Mouse (Mus musculus) B cell, adult (primary cell): ENCODE data around the gene Olfr1204. TPM values are rescaled to one million over a fixed set of nuclear protein-coding genes. Genes with fewer than 3 reads are reported as not detected.

Experiments
- total RNA-seq: library from RNA; stranded (reverse); gene quantifications from 4 replicates; pipeline ENCODE4 v1.2.4, GENCODE M21; 2023; ENCODE audit not compliant: inconsistent age

Gene Olfr1204
- not detected in 4 replicates for total RNA-seq

DNA sequence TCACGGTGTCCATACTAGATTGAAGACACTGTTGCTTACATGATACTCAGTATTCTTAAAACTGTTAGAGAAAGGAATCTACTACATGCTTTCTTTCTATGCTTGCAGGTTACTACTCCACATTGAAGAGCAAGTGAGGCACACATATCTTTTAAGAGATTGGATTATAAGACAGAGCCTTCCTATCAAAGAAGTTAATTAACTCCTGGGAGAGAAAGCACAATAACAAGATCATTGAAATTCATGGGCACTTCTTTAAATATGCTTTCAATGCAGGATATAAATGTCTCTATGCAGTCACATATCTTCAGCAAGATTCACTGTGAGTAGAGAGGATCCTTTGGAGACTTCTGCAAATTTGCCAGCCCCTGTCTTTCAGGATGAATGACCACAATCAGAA, at the start of gene Olfr1204:
TSS of gene Olfr1204 (plus strand) at position 301 of the 400 bp plus-strand sequence.

DNA sequence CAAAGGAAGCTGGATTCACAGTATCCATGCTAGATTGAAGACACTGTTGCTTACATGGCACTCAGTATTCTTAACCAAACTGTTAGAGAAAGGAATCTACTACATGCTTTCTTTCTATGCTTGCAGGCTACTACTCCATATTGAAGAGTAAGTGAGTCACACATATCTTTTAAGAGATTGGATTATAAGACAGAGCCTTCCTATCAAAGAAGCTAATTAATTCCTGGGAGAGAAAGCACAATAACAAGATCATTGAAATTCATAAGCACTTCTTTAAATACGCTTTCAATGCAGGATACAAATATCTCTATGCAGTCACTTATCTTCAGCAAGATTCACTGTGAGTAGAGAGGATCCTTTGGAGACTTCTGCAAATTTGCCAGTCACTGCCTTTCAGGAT, 34.9 kb upstream of the Olfr1204 start, which contains the start of gene Olfr1202:
TSS of gene Olfr1202 (plus strand) at position 301 of the 400 bp plus-strand sequence.

DNA sequence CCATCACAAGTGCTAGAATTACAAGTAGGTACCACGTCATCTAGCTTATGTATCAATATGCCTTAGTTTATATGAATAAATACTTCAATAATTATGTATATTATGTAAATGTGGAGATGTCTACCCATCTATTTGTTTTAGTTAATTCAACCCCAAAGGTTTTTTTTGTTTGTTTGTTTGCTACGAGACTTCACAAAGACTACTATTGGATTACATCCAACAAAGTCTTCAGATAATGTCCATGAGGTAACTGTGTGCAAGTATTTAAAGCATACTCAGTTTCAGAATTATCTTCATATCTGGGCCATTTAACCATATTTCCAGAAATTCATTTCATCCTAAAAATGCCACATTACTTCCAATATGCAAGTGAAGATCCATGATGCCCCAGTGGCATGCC, 19.7 kb upstream of the Olfr1204 start, which contains the start of gene Olfr1205:
TSS of gene Olfr1205 (plus strand) at position 301 of the 400 bp plus-strand sequence.

DNA sequence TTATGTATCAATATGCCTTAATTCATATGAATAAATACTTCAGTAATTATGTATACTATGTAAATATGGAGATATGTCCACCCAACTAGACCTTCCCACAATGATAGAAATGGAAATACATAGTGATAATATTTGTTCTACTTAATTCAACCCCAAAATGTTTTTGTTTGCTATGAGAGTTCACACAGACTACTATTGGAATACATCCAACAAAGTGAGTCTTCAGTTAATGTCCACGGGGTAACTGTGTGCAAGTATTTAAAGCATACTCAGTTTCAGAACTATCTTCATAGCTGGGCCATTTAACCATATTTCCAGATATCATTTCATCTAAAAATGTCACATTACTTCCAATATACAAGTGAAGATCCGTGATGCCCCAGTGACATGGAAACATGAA, 13.8 kb downstream of the Olfr1204 start, which contains the start of gene Olfr1206:
TSS of gene Olfr1206 (plus strand) at position 301 of the 400 bp plus-strand sequence.

DNA sequence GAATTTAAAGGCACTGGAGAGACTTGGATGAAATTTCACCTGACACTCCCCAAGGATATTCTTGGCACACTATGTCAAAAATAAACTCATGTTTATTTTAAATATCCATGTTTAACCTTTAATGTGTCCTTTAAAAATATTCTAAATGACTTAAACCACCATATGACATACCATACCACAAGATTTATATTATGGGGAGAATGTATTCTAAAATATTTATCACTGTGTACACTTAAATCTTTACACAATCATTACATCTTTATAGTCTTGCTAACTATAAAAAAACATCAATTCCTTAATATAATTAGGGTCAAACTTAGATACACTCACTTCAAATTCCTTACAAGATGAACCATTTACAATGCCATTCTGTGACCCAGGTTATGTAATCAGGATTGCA, 53.1 kb downstream of the Olfr1204 start, which contains the start of gene Olfr1208:
TSS of gene Olfr1208 (minus strand) at position 101 of the 400 bp plus-strand sequence.

Other genes with a start within 250 kb of the Olfr1204 start
- gene Olfr1191-ps1, start 208.8 kb upstream of the Olfr1204 start, total RNA-seq, result 0.15 to 0.26 TPM (median 0.16 TPM) in 3 of 4 replicates, not detected in the other
- gene Olfr1192-ps1, start 200.8 kb upstream of the Olfr1204 start, total RNA-seq, result not detected in 4 replicates
- gene Olfr1193, start 173.7 kb upstream of the Olfr1204 start, total RNA-seq, result not detected in 4 replicates
- gene Olfr1195, start 160.1 kb upstream of the Olfr1204 start, total RNA-seq, result not detected in 4 replicates
- not detected in 4 replicates for gene Olfr1196, start 144.7 kb upstream of the Olfr1204 start, total RNA-seq
- gene Olfr1197, start 116.9 kb upstream of the Olfr1204 start, total RNA-seq, result not detected in 4 replicates
- gene Olfr1198, start 97.9 kb upstream of the Olfr1204 start, total RNA-seq, result not detected in 4 replicates
- gene Olfr1199, start 88.8 kb upstream of the Olfr1204 start, total RNA-seq, result not detected in 4 replicates
- not detected in 4 replicates for gene Olfr1200, start 78.8 kb upstream of the Olfr1204 start, total RNA-seq
- not detected in 4 replicates for gene Olfr1201, start 56.3 kb upstream of the Olfr1204 start, total RNA-seq
- not detected in 4 replicates for gene Olfr1202, start 34.8 kb upstream of the Olfr1204 start, total RNA-seq
- gene Olfr1205, start 19.6 kb upstream of the Olfr1204 start, total RNA-seq, result not detected in 4 replicates
- gene Olfr1206, start 13.9 kb downstream of the Olfr1204 start, total RNA-seq, result not detected in 4 replicates
- gene Olfr1208, start 53.0 kb downstream of the Olfr1204 start, total RNA-seq, result not detected in 4 replicates
- gene Olfr1209, start 65.9 kb downstream of the Olfr1204 start, total RNA-seq, result not detected in 4 replicates
- gene Olfr1211, start 88.8 kb downstream of the Olfr1204 start, total RNA-seq, result not detected in 4 replicates
- not detected in 4 replicates for gene Olfr1212, start 104.7 kb downstream of the Olfr1204 start, total RNA-seq
- not detected in 4 replicates for gene Gm13762, start 131.0 kb downstream of the Olfr1204 start, total RNA-seq
- gene Olfr1214, start 143.4 kb downstream of the Olfr1204 start, total RNA-seq, result not detected in 4 replicates
- gene Olfr1215, start 157.7 kb downstream of the Olfr1204 start, total RNA-seq, result not detected in 4 replicates
- not detected in 4 replicates for gene Olfr1216, start 169.0 kb downstream of the Olfr1204 start, total RNA-seq
- gene Olfr1217, start 182.8 kb downstream of the Olfr1204 start, total RNA-seq, result not detected in 4 replicates
- gene Olfr1218, start 211.9 kb downstream of the Olfr1204 start, total RNA-seq, result not detected in 4 replicates
- gene Olfr1219, start 234.2 kb downstream of the Olfr1204 start, total RNA-seq, result not detected in 4 replicates